Mouse (Mus musculus): ENCODE measurements around the gene Ergic1. TPM values are rescaled to one million over a fixed set of nuclear protein-coding genes. Genes with fewer than 3 reads are reported as not detected.

Ergic1 gene
- polyA plus RNA-seq, 1 experiment from 2014 or later = 89.6 TPM

DNA sequence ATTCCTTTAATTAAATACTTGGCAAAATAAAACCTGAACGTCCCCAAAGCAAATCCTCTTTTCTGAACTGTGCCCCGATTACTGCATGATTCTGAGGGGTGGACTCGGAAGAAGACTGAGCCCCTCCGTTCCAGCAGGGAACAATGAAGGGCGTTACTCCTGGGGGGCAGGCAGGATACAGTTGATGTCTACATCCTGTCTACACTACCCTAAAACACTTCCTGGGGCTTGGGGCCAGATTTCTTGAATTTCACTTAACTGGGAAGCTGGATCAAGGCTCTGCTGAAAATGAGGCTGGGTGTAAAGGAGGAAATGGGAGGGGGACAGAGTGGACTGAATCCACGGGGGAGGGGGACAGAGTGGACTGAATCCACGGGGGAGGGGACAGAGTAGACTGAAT lies 13.5 kb upstream of the Ergic1 start:
- Histone ChIP-seq H3K27ac (replicated peaks) (no peak overlapping the region), H3K27me3 (peaks cover 9% of the 10 kb centered on the region), H3K4me2 (replicated peaks) (no peak overlapping the region), H3K4me1 (no peaks in the 10 kb centered on the region), H3K4me3 (no peak overlapping the region), H3K9me3 (no peaks in the 10 kb centered on the region), H3K36me3 (no peaks in the 10 kb centered on the region), H3K9ac (replicated peaks) (no peak overlapping the region)
- WGBS = 44% methylated on average over 7 of the region's 7 CpGs
- no peak for ATAC-seq (ENCODE audit: low FRiP score, low read depth)

DNA sequence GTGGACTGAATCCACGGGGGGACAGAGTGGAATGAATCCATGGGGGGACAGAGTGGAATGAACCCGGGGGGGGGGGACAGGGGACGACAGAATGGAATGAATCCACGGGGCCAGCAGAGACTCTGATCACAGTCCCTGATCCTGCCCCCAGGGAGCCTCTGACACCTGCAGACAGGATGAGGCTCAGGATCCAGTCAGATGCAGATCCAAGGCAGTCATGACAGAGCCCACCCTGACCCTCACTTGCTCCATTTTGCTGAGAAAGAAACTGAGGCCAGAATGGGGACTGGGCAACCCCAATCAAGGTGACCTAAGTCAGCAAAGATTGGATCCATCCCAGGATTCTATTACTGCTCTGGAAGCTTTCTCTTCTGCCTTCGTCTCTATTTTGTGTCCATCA lies 12.7 kb upstream of the Ergic1 start:
- 15% methylated on average over 5 of the region's 5 CpGs for WGBS
- Histone ChIP-seq H3K27me3 (peaks cover 9% of the 10 kb centered on the region), H3K4me3 (no peak overlapping the region), H3K36me3 (no peaks in the 10 kb centered on the region), H3K9ac (replicated peaks) (no peak overlapping the region), H3K4me1 (no peaks in the 10 kb centered on the region), H3K27ac (replicated peaks) (no peak overlapping the region), H3K9me3 (no peaks in the 10 kb centered on the region), H3K4me2 (replicated peaks) (no peak overlapping the region)
- ATAC-seq (ENCODE audit: low FRiP score, low read depth) = no peak

DNA sequence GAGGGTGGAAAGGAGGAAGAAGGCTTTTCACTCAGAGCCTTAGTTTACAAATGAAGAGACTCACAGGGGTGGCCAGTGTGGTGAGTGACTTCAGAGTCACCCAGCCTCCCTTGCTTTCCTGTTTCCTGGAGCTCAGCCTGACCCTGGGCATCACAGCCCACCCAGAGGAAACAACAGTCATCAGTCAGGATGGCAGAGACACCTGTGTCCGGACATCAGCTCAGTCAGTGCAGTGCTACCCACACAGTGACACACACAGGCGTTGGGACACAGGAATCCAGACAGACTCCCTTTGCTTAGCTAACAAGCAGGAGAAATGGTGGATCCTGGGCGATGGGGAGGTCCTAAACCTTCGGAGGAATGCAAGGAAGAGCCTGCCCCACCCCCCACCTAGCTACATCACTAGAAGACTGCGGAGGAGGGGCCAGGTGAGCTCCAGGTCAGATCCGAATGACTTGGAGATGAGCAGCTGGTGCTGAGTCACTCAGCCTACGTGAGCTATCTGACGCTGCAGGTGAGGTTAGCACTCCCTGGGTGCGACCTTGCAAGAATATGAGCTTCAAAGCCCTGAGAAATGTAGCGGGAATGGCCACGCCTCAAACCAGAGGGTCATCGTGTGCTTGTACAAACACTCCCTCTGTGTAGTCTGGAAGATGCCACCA lies 12.0 kb upstream of the Ergic1 start:
- 15% methylated on average over 12 of the region's 12 CpGs for WGBS
- no peak overlapping the region for H3K4me3 ChIP-seq
- H3K4me2 ChIP-seq (replicated peaks) = no peak overlapping the region
- ATAC-seq (ENCODE audit: low FRiP score, low read depth) = no peak
- H3K4me1 ChIP-seq = no peaks in the 10 kb centered on the region
- H3K9me3 ChIP-seq = no peaks in the 10 kb centered on the region
- no peak overlapping the region for H3K27ac ChIP-seq (replicated peaks)
- no peak overlapping the region for H3K9ac ChIP-seq (replicated peaks)
- H3K36me3 ChIP-seq = no peaks in the 10 kb centered on the region
- peaks cover 9% of the 10 kb centered on the region for H3K27me3 ChIP-seq

DNA sequence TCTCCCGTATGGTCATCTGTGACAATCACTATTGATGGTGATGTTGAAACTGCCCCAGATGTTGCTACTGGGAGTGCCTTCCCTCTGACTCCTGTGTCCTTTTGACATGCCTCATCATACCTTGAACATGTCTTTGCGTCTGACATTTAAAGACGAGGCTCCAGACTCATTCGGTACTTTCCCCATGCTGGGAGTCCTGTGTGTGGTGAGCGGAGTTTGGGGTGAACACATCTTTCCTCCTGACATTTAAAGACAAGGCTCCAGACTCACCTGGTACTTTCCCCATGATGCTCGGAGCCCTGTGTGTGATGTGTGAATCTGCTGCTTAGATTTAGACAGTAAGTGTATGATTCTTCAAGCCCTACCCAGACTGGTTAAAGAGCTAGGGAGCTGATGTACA lies 10.2 kb upstream of the Ergic1 start:
- Histone ChIP-seq H3K36me3 (no peaks in the 10 kb centered on the region), H3K4me3 (no peak overlapping the region), H3K9me3 (no peaks in the 10 kb centered on the region), H3K4me1 (no peaks in the 10 kb centered on the region), H3K27ac (replicated peaks) (no peak overlapping the region), H3K27me3 (peaks cover 9% of the 10 kb centered on the region), H3K4me2 (replicated peaks) (no peak overlapping the region), H3K9ac (replicated peaks) (no peak overlapping the region)
- no peak for ATAC-seq (ENCODE audit: low FRiP score, low read depth)
- WGBS = 92% methylated on average over 6 of the region's 6 CpGs

DNA sequence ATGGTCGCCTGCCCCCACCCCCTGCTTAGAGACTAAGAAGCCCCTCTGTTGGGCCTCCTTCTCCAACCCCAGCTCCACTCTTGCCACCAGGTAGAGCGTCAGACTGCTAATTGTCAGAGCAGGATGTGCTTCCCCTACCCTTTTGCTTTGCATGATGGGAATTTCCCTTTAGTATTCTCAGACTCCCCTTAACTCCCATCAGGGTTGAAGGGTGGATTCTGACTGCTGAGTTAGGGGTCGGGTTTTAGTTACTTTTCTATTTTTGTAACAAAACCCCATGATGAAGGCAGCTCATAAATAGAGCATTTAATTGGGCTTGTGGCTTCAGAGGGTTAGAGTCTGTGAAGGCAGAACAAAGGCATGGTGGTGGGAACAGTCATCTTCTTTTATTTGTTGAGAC lies 8.3 kb upstream of the Ergic1 start:
- no peak for ATAC-seq (ENCODE audit: low FRiP score, low read depth)
- Histone ChIP-seq H3K9ac (replicated peaks) (no peak overlapping the region), H3K4me1 (no peaks in the 10 kb centered on the region), H3K36me3 (no peaks in the 10 kb centered on the region), H3K27ac (replicated peaks) (no peak overlapping the region), H3K4me3 (no peak overlapping the region), H3K27me3 (peaks cover 9% of the 10 kb centered on the region), H3K9me3 (no peaks in the 10 kb centered on the region), H3K4me2 (replicated peaks) (no peak overlapping the region)
- 76% methylated on average over 3 of the region's 3 CpGs for WGBS

DNA sequence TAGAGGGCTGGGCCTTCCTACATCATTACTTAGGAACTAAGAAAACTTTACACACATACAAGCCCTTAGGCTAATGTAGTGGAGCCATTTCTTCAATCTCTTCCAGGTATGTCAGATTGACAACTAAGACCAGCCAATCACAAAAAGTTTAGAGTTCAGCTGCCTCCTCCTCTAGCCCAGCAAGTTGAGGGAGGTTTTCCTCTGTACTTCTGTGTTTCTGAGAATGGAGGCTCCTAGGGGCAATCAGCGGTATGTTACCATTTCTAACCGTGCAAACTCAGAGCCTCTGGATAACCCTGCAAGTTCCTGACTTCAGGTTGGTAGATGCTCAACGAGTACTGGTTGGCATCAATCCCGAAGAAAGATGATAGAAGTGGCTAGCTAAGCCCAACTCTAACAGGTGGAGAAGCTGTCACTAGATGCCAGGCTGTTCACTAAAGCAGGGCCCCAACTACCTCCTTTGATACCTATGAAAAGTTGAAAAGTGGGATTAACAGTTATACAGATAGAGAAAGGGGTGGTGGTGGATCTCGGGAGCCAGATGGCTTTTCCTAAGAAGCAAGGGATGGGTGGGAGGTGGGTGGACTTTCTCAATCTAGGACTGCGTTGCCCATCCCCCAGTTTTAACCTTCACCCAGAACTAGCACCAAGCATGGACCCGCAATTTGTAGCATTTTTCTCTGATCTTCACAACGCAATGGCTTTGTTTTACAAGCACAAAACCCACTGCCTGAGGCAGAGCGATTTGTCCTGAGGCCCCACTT lies 581 bp upstream of the Ergic1 start:
- Histone ChIP-seq H3K4me2 (replicated peaks) (peak overlapping the region; percentile 93), H3K9ac (replicated peaks) (peak overlapping the region; percentile 91), H3K36me3 (peaks cover 24% of the 10 kb centered on the region), H3K9me3 (no peaks in the 10 kb centered on the region), H3K27ac (replicated peaks) (peak overlapping the region; percentile 72), H3K4me3 (peak overlapping the region; percentile 79), H3K27me3 (no peaks in the 10 kb centered on the region; the same call in 1 of the 2 replicates), H3K4me1 (peaks cover 31% of the 10 kb centered on the region)
- peak; percentile 54; the same call in 1 of the 2 replicates for ATAC-seq (ENCODE audit: low FRiP score, low read depth)
- 31% methylated on average over 9 of the region's 9 CpGs for WGBS

DNA sequence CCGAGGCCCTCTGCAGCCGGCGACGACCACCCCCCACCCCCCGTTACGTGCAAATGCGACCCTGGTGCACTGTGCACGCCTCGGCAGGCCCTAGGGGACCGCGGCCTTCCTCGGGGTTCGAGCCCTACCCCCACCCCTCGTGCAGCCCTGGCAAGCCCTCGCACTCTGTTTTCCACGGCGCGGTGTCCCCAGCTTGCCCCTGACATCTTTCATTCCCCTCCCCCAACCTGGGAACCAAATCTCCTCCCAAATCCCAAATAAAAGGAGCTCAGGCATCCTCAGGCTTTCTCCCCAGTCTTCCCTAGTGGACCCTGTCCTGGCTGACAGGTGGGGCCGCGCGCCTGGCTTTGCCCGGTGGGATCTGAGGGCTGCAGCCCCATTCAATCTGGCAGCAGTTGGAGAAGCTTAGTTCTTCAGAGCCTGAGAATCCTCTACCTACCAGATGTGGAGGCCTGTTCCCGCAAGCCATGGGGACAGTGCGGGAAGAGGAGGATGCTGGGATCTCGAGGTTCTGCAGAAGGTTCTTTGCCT lies 427 bp downstream of the Ergic1 start, which contains the start of gene Dusp1:
Gene Dusp1 (minus strand): TSS at position 478 of the 531 bp plus-strand sequence.
- Histone ChIP-seq H3K27ac (replicated peaks) (peak within 1 kb of the TSS; percentile 72), H3K9me3 (no peaks in the 10 kb centered on the region), H3K4me2 (replicated peaks) (peak within 1 kb of the TSS; percentile 93), H3K4me1 (peaks cover 31% of the 10 kb centered on the region), H3K36me3 (peaks cover 34% of the 10 kb centered on the region), H3K9ac (replicated peaks) (peak within 1 kb of the TSS; percentile 91), H3K4me3 (peak within 1 kb of the TSS; percentile 79), H3K27me3 (no peaks in the 10 kb centered on the region; the same call in 1 of the 2 replicates)
- ATAC-seq (ENCODE audit: low FRiP score, low read depth) = peak; percentile 90
- under 1% methylated on average over 25 of the region's 25 CpGs for WGBS

DNA sequence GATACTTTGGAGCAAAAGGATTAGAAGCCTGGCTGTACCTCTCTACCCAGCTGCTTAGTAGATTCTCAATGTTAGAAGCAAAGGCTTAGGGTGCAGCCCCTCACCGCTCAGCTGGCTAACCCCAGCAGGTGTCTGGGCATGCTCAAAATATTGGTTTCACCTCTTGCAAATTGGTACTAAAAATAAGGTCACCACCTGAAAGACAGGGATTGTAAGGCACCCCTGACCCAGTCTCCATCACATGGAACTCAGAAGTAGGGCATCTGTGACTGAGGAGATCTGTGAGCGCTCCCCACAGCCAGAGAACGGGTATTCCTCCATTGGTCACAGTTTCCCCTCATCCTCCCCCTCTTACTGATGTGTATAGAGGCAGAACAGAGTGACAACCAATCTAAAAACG lies 1.0 kb downstream of the Ergic1 start:
- peak overlapping the region; percentile 91 for H3K9ac ChIP-seq (replicated peaks)
- ATAC-seq (ENCODE audit: low FRiP score, low read depth) = no peak
- 63% methylated on average over 4 of the region's 4 CpGs for WGBS
- H3K27me3 ChIP-seq = no peaks in the 10 kb centered on the region; the same call in 1 of the 2 replicates
- peak overlapping the region; percentile 79 for H3K4me3 ChIP-seq
- H3K4me1 ChIP-seq = peaks cover 31% of the 10 kb centered on the region
- peak overlapping the region; percentile 93 for H3K4me2 ChIP-seq (replicated peaks)
- H3K9me3 ChIP-seq = no peaks in the 10 kb centered on the region
- 0 out of 2 replicates have a peak overlapping the region, but pooled peaks have one; percentile 31 for H3K27ac ChIP-seq (replicated peaks)
- H3K36me3 ChIP-seq = peaks cover 38% of the 10 kb centered on the region

DNA sequence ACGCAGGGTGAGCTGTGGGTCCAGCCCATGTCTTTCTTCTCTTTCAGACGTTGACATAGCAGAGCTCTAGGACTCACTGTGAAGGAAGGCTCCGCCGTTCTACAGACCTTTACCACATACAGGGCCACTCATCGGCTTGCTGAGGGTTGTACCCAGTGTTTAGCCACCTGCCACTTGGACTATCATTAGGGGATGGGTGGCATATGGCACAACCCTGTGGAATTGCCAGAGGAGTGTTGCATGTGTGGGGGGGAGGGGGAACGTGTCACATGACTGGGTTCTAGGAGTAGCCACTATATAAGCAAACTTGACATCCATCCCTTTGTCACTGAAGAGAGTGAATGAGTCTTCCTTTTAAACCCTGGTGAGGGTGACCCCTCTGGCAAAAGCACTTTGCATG lies 2.2 kb downstream of the Ergic1 start:
- Histone ChIP-seq H3K36me3 (peaks cover 50% of the 10 kb centered on the region), H3K4me1 (peaks cover 31% of the 10 kb centered on the region)
- WGBS = 88% methylated on average over 6 of the region's 6 CpGs

DNA sequence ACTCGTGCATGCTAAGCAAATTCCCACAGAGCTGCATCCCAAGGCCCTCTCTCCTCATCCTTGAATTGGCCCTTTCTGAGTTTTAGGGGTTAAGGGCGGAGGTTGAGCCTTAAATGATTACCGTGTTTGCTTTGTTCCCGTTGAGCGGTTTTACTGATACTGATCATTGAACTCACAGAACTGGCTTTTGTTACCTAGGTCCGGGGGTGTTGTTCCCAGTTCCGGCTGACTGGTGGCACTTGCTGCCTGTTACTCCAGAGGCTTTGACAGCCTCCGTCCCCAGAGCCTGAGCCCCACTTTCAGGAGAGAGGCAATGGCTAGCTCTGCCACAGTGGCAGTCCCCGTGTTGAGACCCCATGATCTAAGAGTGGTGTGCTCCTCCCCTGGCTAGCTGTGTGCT lies 3.1 kb downstream of the Ergic1 start:
- Histone ChIP-seq H3K4me2 (replicated peaks) (no peak overlapping the region), H3K9ac (replicated peaks) (no peak overlapping the region), H3K9me3 (no peaks in the 10 kb centered on the region), H3K36me3 (peaks cover 55% of the 10 kb centered on the region), H3K4me1 (peaks cover 31% of the 10 kb centered on the region), H3K27me3 (no peaks in the 10 kb centered on the region), H3K27ac (replicated peaks) (no peak overlapping the region), H3K4me3 (no peak overlapping the region)
- ATAC-seq (ENCODE audit: low FRiP score, low read depth) = no peak
- 49% methylated on average over 9 of the region's 9 CpGs for WGBS

More for the DNA sequence above, 2.2 kb downstream of the Ergic1 start:
- no peak for ATAC-seq (ENCODE audit: low FRiP score, low read depth)
- H3K27me3 ChIP-seq = no peaks in the 10 kb centered on the region
- no peaks in the 10 kb centered on the region for H3K9me3 ChIP-seq
- no peak overlapping the region for H3K27ac ChIP-seq (replicated peaks)
- H3K4me2 ChIP-seq (replicated peaks) = no peak overlapping the region
- H3K9ac ChIP-seq (replicated peaks) = no peak overlapping the region
- no peak overlapping the region for H3K4me3 ChIP-seq

DNA sequence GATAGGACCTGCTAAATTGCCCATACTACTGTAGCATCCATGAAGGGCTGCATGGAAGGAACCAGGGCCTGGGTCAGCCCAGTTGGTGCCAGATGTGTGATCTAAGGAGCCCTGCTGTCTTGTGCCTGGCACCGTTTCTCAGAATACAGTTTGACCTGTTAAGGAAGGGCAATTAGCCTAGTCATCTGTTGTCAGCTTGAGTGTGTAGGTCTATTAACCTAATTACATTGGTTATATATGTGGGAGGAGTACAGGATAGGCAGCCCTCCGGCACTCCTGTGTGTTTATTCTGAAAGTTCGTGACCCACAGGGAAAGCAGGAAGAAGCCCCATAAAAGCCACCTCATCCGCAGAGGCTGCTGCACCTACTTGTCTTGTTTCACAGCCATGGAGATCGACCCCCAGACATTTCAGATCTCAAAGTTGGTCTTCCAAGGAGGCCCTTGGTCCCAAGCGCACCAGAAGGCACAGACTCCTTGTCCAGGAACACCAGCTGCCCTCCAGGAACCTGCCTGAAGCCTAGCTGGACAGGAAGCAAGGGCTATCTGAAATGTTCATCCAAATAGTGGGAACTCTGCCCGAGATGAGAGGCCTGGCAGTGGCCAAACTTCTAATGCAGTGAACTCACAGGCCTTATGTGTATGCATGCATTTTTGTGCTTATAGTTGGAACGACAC lies 6.0 kb downstream of the Ergic1 start:
- H3K27me3 ChIP-seq = no peaks in the 10 kb centered on the region
- H3K4me1 ChIP-seq = peaks cover 21% of the 10 kb centered on the region
- 87% methylated on average over 8 of the region's 8 CpGs for WGBS
- H3K9me3 ChIP-seq = no peaks in the 10 kb centered on the region
- no peak overlapping the region for H3K27ac ChIP-seq (replicated peaks)
- ATAC-seq (ENCODE audit: low FRiP score, low read depth) = no peak
- H3K4me2 ChIP-seq (replicated peaks) = no peak overlapping the region
- H3K9ac ChIP-seq (replicated peaks) = no peak overlapping the region
- peaks cover 75% of the 10 kb centered on the region for H3K36me3 ChIP-seq
- no peak overlapping the region for H3K4me3 ChIP-seq

DNA sequence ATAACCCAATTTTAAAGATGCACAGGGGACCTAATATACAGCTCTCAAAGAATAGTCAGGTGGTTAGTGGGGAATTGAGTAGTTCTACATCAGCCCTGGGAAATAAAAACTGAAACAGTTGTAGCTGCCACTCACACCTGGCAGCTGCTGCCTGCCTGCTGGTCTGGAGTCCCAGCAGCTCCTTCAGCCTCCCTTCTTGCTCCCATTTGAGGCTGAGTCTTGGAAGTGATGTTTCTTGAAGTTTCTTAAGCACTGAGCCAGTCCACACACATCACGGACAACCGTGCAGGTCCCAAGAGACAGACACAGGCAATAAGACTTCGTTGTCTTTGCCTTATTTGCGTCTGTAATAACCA lies 6.5 kb downstream of the Ergic1 start:
- no peak for ATAC-seq (ENCODE audit: low FRiP score, low read depth)
- H3K4me3 ChIP-seq = no peak overlapping the region
- H3K4me1 ChIP-seq = peaks cover 16% of the 10 kb centered on the region
- no peak overlapping the region for H3K4me2 ChIP-seq (replicated peaks)
- H3K27me3 ChIP-seq = no peaks in the 10 kb centered on the region
- 99% methylated on average over 4 of the region's 4 CpGs for WGBS
- H3K9ac ChIP-seq (replicated peaks) = no peak overlapping the region
- H3K36me3 ChIP-seq = peaks cover 75% of the 10 kb centered on the region
- no peak overlapping the region for H3K27ac ChIP-seq (replicated peaks)
- H3K9me3 ChIP-seq = no peaks in the 10 kb centered on the region
